Mouse (Mus musculus): ENCODE results near the gene Ugt1a9.

DNA sequence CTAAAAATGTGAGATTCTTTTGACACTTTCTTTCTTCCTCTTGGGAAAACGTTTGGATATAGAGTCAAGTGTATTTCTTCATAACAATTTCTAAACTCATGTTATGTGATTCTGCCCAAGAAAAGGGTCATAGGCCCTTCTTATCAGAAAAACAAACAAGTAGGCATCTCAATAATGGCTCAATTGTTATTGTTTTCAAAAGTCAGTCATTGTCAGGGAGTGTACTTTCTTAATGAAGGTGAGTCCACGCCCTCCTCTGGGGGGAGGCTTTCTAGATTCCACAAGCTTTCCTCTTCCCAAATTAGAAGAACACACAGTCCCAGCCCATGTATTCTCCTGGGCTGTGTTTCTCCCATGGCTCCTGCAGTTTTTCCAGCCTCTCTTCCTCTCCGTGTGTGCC, 16.9 kb downstream of the Ugt1a9 start, which contains the start of gene Ugt1a8:
- TF ChIP-seq CTCF (IDR thresholded peaks at IDR 0.05; ENCODE audit: low read depth) = no peak
- TF ChIP-seq EP300 (IDR thresholded peaks at IDR 0.05; ENCODE audit: low read depth) = no peak

Data from liver, embryonic 14.5 days (tissue).